Comparison of ENCODE assay signal across 28 mouse cellular contexts in the genomic region with DNA sequence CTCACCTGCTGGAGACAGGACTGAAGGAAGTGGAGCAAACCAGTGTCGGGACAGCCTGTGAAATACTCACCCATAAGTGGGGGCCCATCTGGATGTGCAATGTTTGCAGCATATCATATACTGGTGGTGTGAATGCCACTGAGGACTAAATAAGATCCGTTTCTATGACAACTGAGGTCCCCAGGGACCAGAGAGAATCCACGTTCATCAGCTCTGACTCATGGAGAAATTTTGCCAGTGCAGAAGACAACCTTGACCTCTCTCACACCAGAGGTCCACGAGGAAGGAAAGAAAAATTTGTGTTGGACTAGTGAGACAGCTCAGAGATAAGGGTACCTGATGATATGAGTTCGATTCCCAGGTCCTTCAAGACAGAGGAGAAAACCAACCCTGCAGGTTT.
DNase-seq lines count a peak whose midpoint lies in the region; ATAC-seq lines count a peak whose summit lies in the region.
"Had no signal": no experiment of that assay in that cellular context is flagged by ENCODE, and none has a peak within 500 bp of the region (broad histone marks: within the 10 kb centered on the region; RNA-seq: fewer than 3 reads in every experiment).

No protein-coding gene starts in this region.

- intact Hi-C loops in gastrocnemius, postnatal 14 days (cut with DNase I; ENCODE audit: low total_unique reads): no loop called here

- H3K4me2 ChIP-seq in midbrain, embryonic 14.5 days (ENCODE audit: low read length): no peak overlapping the region
- H3K4me2 ChIP-seq: forebrain, embryonic 13.5 days; hindbrain, embryonic 14.5 days; kidney, embryonic 15.5 days; limb, embryonic 13.5 days; liver, embryonic 12.5 days; neural tube, embryonic 13.5 days; stomach, embryonic 15.5 days had no signal

- H3K4me1 ChIP-seq in midbrain, embryonic 14.5 days (ENCODE audit: control insufficient read depth, insufficient read depth, low read length): peaks cover 8% of the 10 kb centered on the region; the same call in 1 of the 2 replicates
- H3K4me1 ChIP-seq in midbrain, embryonic 10.5 days: peaks cover 4% of the 10 kb centered on the region
- H3K4me1 ChIP-seq: forebrain, embryonic 13.5 days; kidney, embryonic 15.5 days; limb, embryonic 13.5 days; megakaryocyte, embryonic 14.5 days; stomach, embryonic 15.5 days had no signal

- DNase-seq in gastrocnemius, postnatal 10 days: peak; percentile 3
- DNase-seq in gastrocnemius, postnatal 14 days: no peak
- peak; percentile 35 for DNase-seq in midbrain, embryonic 14.5 days
- DNase-seq in midbrain, embryonic 10.5 days (ENCODE audit: low spot score): no peak
- peak; percentile 28 for DNase-seq in R1 (ENCODE audit: low read depth, low spot score)
- no peak for DNase-seq in neural tube, embryonic 10.5 days (ENCODE audit: extremely low spot score, low spot score)
- no peak for DNase-seq in right cerebral cortex, adult 18-20 months
- DNase-seq: cerebellum, adult 8-10 months; cerebellum, postnatal 25 days; gastrocnemius, postnatal 25 days; heart, adult 11 months; heart, postnatal 36 days; kidney, adult 11 months; kidney, postnatal 25 days; liver, postnatal 0 days; thymus, postnatal 14 days had no signal

- 65% methylated on average over 5 of the region's 5 CpGs for WGBS in midbrain, embryonic 14.5 days
- 76% methylated on average over 5 of the region's 5 CpGs for WGBS in midbrain, embryonic 10.5 days

- no peaks in the 10 kb centered on the region for H3K9me3 ChIP-seq in midbrain, embryonic 14.5 days (ENCODE audit: control insufficient read depth, low read length)
- H3K9me3 ChIP-seq in midbrain, embryonic 10.5 days (replicated peaks): peaks cover 6% of the 10 kb centered on the region; the same call in 1 of the 2 replicates
- H3K9me3 ChIP-seq: forebrain, embryonic 13.5 days; G1E; heart, embryonic 10.5 days; kidney, embryonic 15.5 days; limb, embryonic 13.5 days; neural tube, embryonic 13.5 days; stomach, embryonic 15.5 days had no signal

- no peaks in the 10 kb centered on the region for H3K36me3 ChIP-seq in midbrain, embryonic 14.5 days (ENCODE audit: control insufficient read depth, insufficient read depth, low read length)
- H3K36me3 ChIP-seq in midbrain, embryonic 10.5 days: no peaks in the 10 kb centered on the region
- H3K36me3 ChIP-seq: G1E; heart, embryonic 10.5 days; kidney, embryonic 15.5 days; limb, embryonic 13.5 days; liver, embryonic 12.5 days; neural tube, embryonic 13.5 days; stomach, embryonic 15.5 days had no signal

- H3K27me3 ChIP-seq in midbrain, embryonic 14.5 days (ENCODE audit: control insufficient read depth, insufficient read depth, low read length): no peaks in the 10 kb centered on the region
- no peaks in the 10 kb centered on the region for H3K27me3 ChIP-seq in midbrain, embryonic 10.5 days (ENCODE audit: low read depth, poor library complexity, severe bottlenecking)
- H3K27me3 ChIP-seq: forebrain, embryonic 13.5 days; kidney, embryonic 15.5 days; limb, embryonic 13.5 days; liver, embryonic 12.5 days; neural tube, embryonic 13.5 days; stomach, embryonic 15.5 days had no signal

- ATAC-seq in midbrain, embryonic 14.5 days (ENCODE audit: low FRiP score, low TSS enrichment): no peak
- ATAC-seq: forebrain, embryonic 13.5 days; inflammation-experienced regulatory T-cells, adult 6 months; liver, embryonic 12.5 days; liver, postnatal 0 days had no signal

- H3K27ac ChIP-seq in midbrain, embryonic 14.5 days (replicated peaks; ENCODE audit: low read depth, low read length): no peak overlapping the region
- H3K27ac ChIP-seq in midbrain, embryonic 10.5 days (replicated peaks): no peak overlapping the region
- H3K27ac ChIP-seq: forebrain, embryonic 13.5 days; heart, embryonic 10.5 days; hindbrain, embryonic 14.5 days; kidney, embryonic 15.5 days; limb, embryonic 13.5 days; liver, embryonic 12.5 days; neural tube, embryonic 13.5 days; stomach, embryonic 15.5 days had no signal

- no peak overlapping the region for H3K9ac ChIP-seq in midbrain, embryonic 14.5 days (replicated peaks; ENCODE audit: low read length)
- H3K9ac ChIP-seq: forebrain, embryonic 13.5 days; hindbrain, embryonic 14.5 days; kidney, embryonic 15.5 days; limb, embryonic 13.5 days; liver, embryonic 12.5 days; liver, postnatal 0 days; neural tube, embryonic 13.5 days; stomach, embryonic 15.5 days had no signal

- no peak overlapping the region for H3K4me3 ChIP-seq in midbrain, embryonic 14.5 days (replicated peaks; ENCODE audit: low read depth, low read length)
- H3K4me3 ChIP-seq in midbrain, embryonic 10.5 days: no peak overlapping the region
- H3K4me3 ChIP-seq: forebrain, embryonic 13.5 days; heart, embryonic 10.5 days; kidney, embryonic 15.5 days; limb, embryonic 13.5 days; liver, embryonic 12.5 days; megakaryocyte, embryonic 14.5 days; myocyte; neural tube, embryonic 13.5 days; stomach, embryonic 15.5 days had no signal

Comparison
In these comparisons a context has a peak if more than half of its experiments do, and no peak if none do; other contexts are left out.
1. DNase-seq: peak in gastrocnemius, postnatal 10 days (single experiment), midbrain, embryonic 14.5 days (single experiment) and R1 (single experiment); none in gastrocnemius, postnatal 14 days (single experiment), midbrain, embryonic 10.5 days (single experiment), neural tube, embryonic 10.5 days (single experiment) and right cerebral cortex, adult 18-20 months (single experiment).